Mouse (Mus musculus): Measurements from ENCODE around the gene Gch1. TPM values are rescaled to one million over a fixed set of nuclear protein-coding genes. Genes with fewer than 3 reads are reported as not detected.

The Gch1 gene
- 5.3 and 6.9 TPM in 2 replicates for polyA plus RNA-seq (2015; fragmentation: Nextera tagmentation; extraction: Ambion mirVana)

- peaks cover 17% of the 10 kb centered on the region for H3K4me1 ChIP-seq (replicated peaks)
- ATAC-seq (replicated peaks; ENCODE audit: insufficient number of reproducible peaks, insufficient read depth, low FRiP score, low read depth), result peak; percentile 90
- H3K36me3 ChIP-seq, result no peaks in the 10 kb centered on the region
- H3K4me3 ChIP-seq, result peak within 1 kb of the TSS; percentile 74
- H3K27ac ChIP-seq, result peak within 1 kb of the TSS; percentile 65
- no peaks in the 10 kb centered on the region for H3K27me3 ChIP-seq
- 0% methylated on average over 68 of the region's 68 CpGs for WGBS
- no peaks in the 10 kb centered on the region for H3K9me3 ChIP-seq (replicated peaks)
- peak within 1 kb of the TSS; percentile 62 for H3K9ac ChIP-seq
- peak within 1 kb of the TSS; percentile 90 for H3K4me2 ChIP-seq
Observed at GRCm38 (mm10) chr14:47188848-47189634, at the start of gene Gch1. Gene Gch1 (minus strand): TSS chr14:47189413.

GRCm38 (mm10) chr14:47237286-47237685 lies 48.1 kb upstream of the Gch1 start:
- Histone ChIP-seq H3K9ac (no peak overlapping the region), H3K27ac (no peak overlapping the region), H3K4me3 (no peak overlapping the region), H3K27me3 (no peaks in the 10 kb centered on the region), H3K36me3 (peaks cover 7% of the 10 kb centered on the region; the same call in 1 of the 2 replicates), H3K9me3 (replicated peaks) (no peaks in the 10 kb centered on the region), H3K4me1 (replicated peaks) (peaks cover 6% of the 10 kb centered on the region), H3K4me2 (no peak overlapping the region)
- WGBS, result 87% methylated on average over 4 of the region's 4 CpGs
- ATAC-seq (replicated peaks; ENCODE audit: insufficient number of reproducible peaks, insufficient read depth, low FRiP score, low read depth), result no peak

GRCm38 (mm10) chr14:47236491-47236890 lies 47.3 kb upstream of the Gch1 start:
- Histone ChIP-seq H3K27ac (no peak overlapping the region), H3K4me3 (no peak overlapping the region), H3K9ac (no peak overlapping the region), H3K4me2 (no peak overlapping the region), H3K36me3 (peaks cover 5% of the 10 kb centered on the region; the same call in 1 of the 2 replicates), H3K9me3 (replicated peaks) (no peaks in the 10 kb centered on the region), H3K27me3 (no peaks in the 10 kb centered on the region), H3K4me1 (replicated peaks) (peaks cover 6% of the 10 kb centered on the region)
- no peak for ATAC-seq (replicated peaks; ENCODE audit: insufficient number of reproducible peaks, insufficient read depth, low FRiP score, low read depth)
- 89% methylated on average over 7 of the region's 7 CpGs for WGBS

- no peak for ATAC-seq (replicated peaks; ENCODE audit: insufficient number of reproducible peaks, insufficient read depth, low FRiP score, low read depth)
- no peak overlapping the region for H3K4me3 ChIP-seq
- H3K27me3 ChIP-seq, result no peaks in the 10 kb centered on the region
- peaks cover 12% of the 10 kb centered on the region for H3K4me1 ChIP-seq (replicated peaks)
- no peaks in the 10 kb centered on the region for H3K9me3 ChIP-seq (replicated peaks)
- no peak overlapping the region for H3K9ac ChIP-seq
- 52% methylated on average over 5 of the region's 5 CpGs for WGBS
- H3K27ac ChIP-seq, result no peak overlapping the region
- H3K4me2 ChIP-seq, result no peak overlapping the region
- H3K36me3 ChIP-seq, result no peaks in the 10 kb centered on the region
Observed at GRCm38 (mm10) chr14:47234526-47235250, 45.5 kb upstream of the Gch1 start.

- no peak overlapping the region for H3K4me3 ChIP-seq
- H3K4me2 ChIP-seq, result no peak overlapping the region
- WGBS, result 64% methylated on average over 3 of the region's 3 CpGs
- H3K36me3 ChIP-seq, result no peaks in the 10 kb centered on the region
- H3K9me3 ChIP-seq (replicated peaks), result no peaks in the 10 kb centered on the region
- no peaks in the 10 kb centered on the region for H3K27me3 ChIP-seq
- H3K27ac ChIP-seq, result 0 out of 2 replicates have a peak overlapping the region, but pooled peaks have one; percentile 24
- ATAC-seq (replicated peaks; ENCODE audit: insufficient number of reproducible peaks, insufficient read depth, low FRiP score, low read depth), result no peak
- H3K9ac ChIP-seq, result no peak overlapping the region
- peaks cover 16% of the 10 kb centered on the region for H3K4me1 ChIP-seq (replicated peaks)
Observed at GRCm38 (mm10) chr14:47234032-47234431, 44.8 kb upstream of the Gch1 start.

- no peak overlapping the region for H3K4me3 ChIP-seq
- H3K4me2 ChIP-seq, result no peak overlapping the region
- ATAC-seq (replicated peaks; ENCODE audit: insufficient number of reproducible peaks, insufficient read depth, low FRiP score, low read depth), result no peak
- no peaks in the 10 kb centered on the region for H3K27me3 ChIP-seq
- H3K36me3 ChIP-seq, result no peaks in the 10 kb centered on the region
- no peaks in the 10 kb centered on the region for H3K9me3 ChIP-seq (replicated peaks)
- WGBS, result 20% methylated on average over 2 of the region's 2 CpGs
- peaks cover 16% of the 10 kb centered on the region for H3K4me1 ChIP-seq (replicated peaks)
- no peak overlapping the region for H3K9ac ChIP-seq
- no peak overlapping the region for H3K27ac ChIP-seq
Observed at GRCm38 (mm10) chr14:47233602-47234001, 44.4 kb upstream of the Gch1 start.

GRCm38 (mm10) chr14:47229796-47230376 lies 40.7 kb upstream of the Gch1 start:
- Histone ChIP-seq H3K9ac (no peak overlapping the region), H3K4me3 (no peak overlapping the region), H3K36me3 (no peaks in the 10 kb centered on the region), H3K4me2 (0 out of 2 replicates have a peak overlapping the region, but pooled peaks have one; percentile 18), H3K4me1 (replicated peaks) (peaks cover 16% of the 10 kb centered on the region), H3K27me3 (no peaks in the 10 kb centered on the region), H3K9me3 (replicated peaks) (no peaks in the 10 kb centered on the region), H3K27ac (peak overlapping the region; percentile 73)
- ATAC-seq (replicated peaks; ENCODE audit: insufficient number of reproducible peaks, insufficient read depth, low FRiP score, low read depth), result no peak
- WGBS, result 48% methylated on average over 11 of the region's 11 CpGs

- H3K4me1 ChIP-seq (replicated peaks), result peaks cover 9% of the 10 kb centered on the region
Observed at GRCm38 (mm10) chr14:47225931-47226330, 36.7 kb upstream of the Gch1 start.

GRCm38 (mm10) chr14:47224476-47225325 lies 35.5 kb upstream of the Gch1 start:
- WGBS, result 71% methylated on average over 10 of the region's 10 CpGs
- Histone ChIP-seq H3K4me3 (no peak overlapping the region), H3K9me3 (replicated peaks) (no peaks in the 10 kb centered on the region), H3K36me3 (no peaks in the 10 kb centered on the region), H3K27me3 (no peaks in the 10 kb centered on the region), H3K4me2 (no peak overlapping the region), H3K4me1 (replicated peaks) (peaks cover 4% of the 10 kb centered on the region), H3K9ac (no peak overlapping the region), H3K27ac (no peak overlapping the region)
- ATAC-seq (replicated peaks; ENCODE audit: insufficient number of reproducible peaks, insufficient read depth, low FRiP score, low read depth), result no peak

More at GRCm38 (mm10) chr14:47225931-47226330, 36.7 kb upstream of the Gch1 start:
- no peaks in the 10 kb centered on the region for H3K27me3 ChIP-seq
- no peak overlapping the region for H3K4me3 ChIP-seq
- no peak for ATAC-seq (replicated peaks; ENCODE audit: insufficient number of reproducible peaks, insufficient read depth, low FRiP score, low read depth)
- 88% methylated on average over 8 of the region's 8 CpGs for WGBS
- H3K4me2 ChIP-seq, result no peak overlapping the region
- H3K9me3 ChIP-seq (replicated peaks), result no peaks in the 10 kb centered on the region
- no peak overlapping the region for H3K9ac ChIP-seq
- H3K27ac ChIP-seq, result no peak overlapping the region
- H3K36me3 ChIP-seq, result no peaks in the 10 kb centered on the region

- Histone ChIP-seq H3K9ac (no peak overlapping the region), H3K27me3 (no peaks in the 10 kb centered on the region), H3K36me3 (no peaks in the 10 kb centered on the region), H3K9me3 (replicated peaks) (no peaks in the 10 kb centered on the region), H3K4me2 (no peak overlapping the region), H3K4me1 (replicated peaks) (no peaks in the 10 kb centered on the region), H3K27ac (no peak overlapping the region), H3K4me3 (no peak overlapping the region)
- WGBS, result 74% methylated on average over 11 of the region's 11 CpGs
- no peak for ATAC-seq (replicated peaks; ENCODE audit: insufficient number of reproducible peaks, insufficient read depth, low FRiP score, low read depth)
Observed at GRCm38 (mm10) chr14:47222631-47223450, 33.6 kb upstream of the Gch1 start.
